ENCODE assay signal across 8 mouse cellular contexts in the genomic region with DNA sequence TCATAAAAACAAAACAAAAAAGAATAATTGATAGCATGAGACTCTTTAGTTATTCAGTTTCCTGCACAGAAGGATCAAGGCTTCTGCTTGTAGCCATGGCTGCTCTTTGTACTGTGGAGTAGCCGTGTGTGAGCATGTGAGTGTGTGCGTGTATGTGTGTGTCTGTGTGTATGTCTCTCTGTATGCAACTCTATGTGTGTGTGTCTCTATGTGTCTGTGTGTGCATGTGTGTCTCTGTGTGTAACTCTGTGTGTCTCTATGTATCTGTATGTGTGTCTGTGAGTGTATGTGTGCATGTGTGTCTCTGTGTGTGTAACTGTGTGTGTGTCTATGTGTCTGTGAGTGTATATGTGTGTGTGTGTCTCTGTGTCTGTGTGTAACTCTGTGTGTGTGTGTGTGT. TPM values are rescaled to one million over a fixed set of nuclear protein-coding genes. Genes with fewer than 3 reads are reported as not detected.
A peak's percentile ranks its signal among the peaks of the same experiment; 100 is the strongest.
DNase-seq lines count a peak whose midpoint lies in the region; ATAC-seq and TF ChIP-seq lines count a peak whose summit lies in the region.

No protein-coding gene starts in this region.

- H3K4me2 ChIP-seq in hindbrain, embryonic 14.5 days (replicated peaks), result peak overlapping the region; percentile 90
- peak overlapping the region; percentile 83 for H3K4me2 ChIP-seq in midbrain, postnatal 0 days (ENCODE audit: low read depth, low read length, poor library complexity, severe bottlenecking)

- TF ChIP-seq CTCF in bone marrow macrophage, adult 2 months (IDR thresholded peaks at IDR 0.05; ENCODE audit: low read depth, low read length), result no peak
- no peak for TF ChIP-seq CTCF in midbrain, postnatal 0 days (IDR thresholded peaks at IDR 0.05)

- H3K4me1 ChIP-seq in bone marrow macrophage, adult 2 months (ENCODE audit: control insufficient read depth, insufficient read depth, low read length), result peaks cover 37% of the 10 kb centered on the region
- peaks cover 35% of the 10 kb centered on the region for H3K4me1 ChIP-seq in hindbrain, embryonic 14.5 days (replicated peaks; ENCODE audit: control insufficient read depth, insufficient read depth, low read length)
- H3K4me1 ChIP-seq in midbrain, postnatal 0 days (ENCODE audit: insufficient read depth, low read length), result peaks cover 9% of the 10 kb centered on the region; the same call in 1 of the 2 replicates

- H3K36me3 ChIP-seq in hindbrain, embryonic 14.5 days (replicated peaks; ENCODE audit: control insufficient read depth, insufficient read depth), result no peaks in the 10 kb centered on the region
- no peaks in the 10 kb centered on the region for H3K36me3 ChIP-seq in midbrain, postnatal 0 days (ENCODE audit: insufficient read depth, low read length)

- peak overlapping the region; percentile 63 for H3K27ac ChIP-seq in bone marrow macrophage, adult 2 months (ENCODE audit: insufficient read depth, low read depth, low read length)
- no peak overlapping the region for H3K27ac ChIP-seq in hindbrain, embryonic 14.5 days
- H3K27ac ChIP-seq in midbrain, postnatal 0 days (ENCODE audit: low read depth, low read length), result no peak overlapping the region

- peak; percentile 5 for DNase-seq in layer of hippocampus, adult 11-12 months (ENCODE audit: low spot score)
- no peak for DNase-seq in layer of hippocampus, postnatal 14 days (ENCODE audit: low spot score in 2 of 2)
- no peak for DNase-seq in hindbrain, embryonic 14.5 days (ENCODE audit: low spot score)
- no peak for DNase-seq in midbrain, postnatal 0 days (ENCODE audit: low spot score)
- DNase-seq in adrenal gland, postnatal 14 days, result no peak
- DNase-seq in embryo, embryonic 11 days, result no peak
- DNase-seq in ovary, adult 18-20 months (ENCODE audit: low spot score), result no peak

- whole genome bisulfite sequencing in hindbrain, embryonic 14.5 days, result 53% methylated on average over 2 of the region's 2 CpGs
- WGBS in midbrain, postnatal 0 days, result 59% methylated on average over 2 of the region's 2 CpGs

- no peaks in the 10 kb centered on the region for H3K27me3 ChIP-seq in hindbrain, embryonic 14.5 days (ENCODE audit: control insufficient read depth, insufficient read depth, low read length)
- H3K27me3 ChIP-seq in midbrain, postnatal 0 days (ENCODE audit: insufficient read depth, low read length), result no peaks in the 10 kb centered on the region

- H3K4me3 ChIP-seq in bone marrow macrophage, adult 2 months (ENCODE audit: insufficient read depth, low read length), result peak overlapping the region; percentile 61
- peak overlapping the region; percentile 98 for H3K4me3 ChIP-seq in hindbrain, embryonic 14.5 days (replicated peaks; ENCODE audit: low read length)
- peak overlapping the region; percentile 80 for H3K4me3 ChIP-seq in midbrain, postnatal 0 days (ENCODE audit: low read depth, low read length)

- no peak for TF ChIP-seq POLR2A in bone marrow macrophage, adult 2 months (IDR thresholded peaks at IDR 0.05; ENCODE audit: borderline replicate concordance, low read depth, low read length)

- no peaks in the 10 kb centered on the region for H3K9me3 ChIP-seq in hindbrain, embryonic 14.5 days (ENCODE audit: control insufficient read depth, low read length)
- no peaks in the 10 kb centered on the region for H3K9me3 ChIP-seq in midbrain, postnatal 0 days (ENCODE audit: low read length)

- peak overlapping the region; percentile 97; the same call in 1 of the 2 replicates for H3K9ac ChIP-seq in hindbrain, embryonic 14.5 days
- peak overlapping the region; percentile 25; the same call in 1 of the 2 replicates for H3K9ac ChIP-seq in midbrain, postnatal 0 days (replicated peaks; ENCODE audit: low read length, poor library complexity, severe bottlenecking)

- ATAC-seq in hindbrain, embryonic 14.5 days (ENCODE audit: low FRiP score), result no peak
- ATAC-seq in midbrain, postnatal 0 days (ENCODE audit: low FRiP score), result no peak

RNA-seq across cellular contexts. Expression of a gene that starts 2.1 kb away (rescaled TPM):
- 10 to 100 TPM; 82.4 to 87.0 TPM for total RNA-seq in layer of hippocampus, postnatal 14 days (2021)
- 193 and 222 TPM in 2 replicates for polyA plus RNA-seq in bone marrow macrophage, adult 2 months (2012; ENCODE audit: insufficient read depth, insufficient read length, missing spikeins)
- polyA plus RNA-seq in hindbrain, embryonic 14.5 days (2014; fragmentation: Nextera tagmentation; extraction: Ambion mirVana), result 106 and 114 TPM in 2 replicates
- 59.3 and 75.1 TPM in 2 replicates for total RNA-seq in midbrain, postnatal 0 days (2014; rRNA removed)
- 140 and 141 TPM in 2 replicates for polyA plus RNA-seq in midbrain, postnatal 0 days (2015; fragmentation: Nextera tagmentation; extraction: Ambion mirVana)
- 27.7 and 30.8 TPM in 2 replicates for total RNA-seq in adrenal gland, postnatal 14 days (2021)

RNA-seq across cellular contexts. Expression of a gene that starts 48.6 kb away (rescaled TPM):
- 100 to 1,000 TPM; 126 to 142 TPM for total RNA-seq in layer of hippocampus, postnatal 14 days (2021)
- polyA plus RNA-seq in bone marrow macrophage, adult 2 months (2012; ENCODE audit: insufficient read depth, insufficient read length, missing spikeins), result 78.7 and 80.3 TPM in 2 replicates
- polyA plus RNA-seq in hindbrain, embryonic 14.5 days (2014; fragmentation: Nextera tagmentation; extraction: Ambion mirVana), result 106 and 127 TPM in 2 replicates
- total RNA-seq in midbrain, postnatal 0 days (2014; rRNA removed), result 78.2 and 83.9 TPM in 2 replicates
- polyA plus RNA-seq in midbrain, postnatal 0 days (2015; fragmentation: Nextera tagmentation; extraction: Ambion mirVana), result 103 and 107 TPM in 2 replicates
- 45.6 and 48.0 TPM in 2 replicates for total RNA-seq in adrenal gland, postnatal 14 days (2021)
